Mouse (Mus musculus): ENCODE results near the gene Adcy6. TPM values are rescaled to one million over a fixed set of nuclear protein-coding genes. Genes with fewer than 3 reads are reported as not detected.

Adcy6 gene
- polyA plus RNA-seq, 1 experiment from 2014 or later: 19.8 TPM

- Histone ChIP-seq H3K4me2 (ENCODE audit: low read length) (peak overlapping the region; percentile 76), H3K36me3 (ENCODE audit: control insufficient read depth, insufficient read depth, low read length) (peaks cover 7% of the 10 kb centered on the region; the same call in 1 of the 2 replicates), H3K4me1 (replicated peaks; ENCODE audit: control insufficient read depth, insufficient read depth, low read length) (peaks cover 19% of the 10 kb centered on the region), H3K27ac (ENCODE audit: low read depth) (no peak overlapping the region), H3K9ac (ENCODE audit: low read length) (peak overlapping the region; percentile 94), H3K27me3 (replicated peaks; ENCODE audit: control insufficient read depth, insufficient read depth, low read length) (no peaks in the 10 kb centered on the region), H3K4me3 (ENCODE audit: low read depth, low read length) (no peak overlapping the region), H3K9me3 (ENCODE audit: control insufficient read depth, low read length) (no peaks in the 10 kb centered on the region)
- no peak for DNase-seq (ENCODE audit: low spot score)
- 66% methylated on average over 7 of the region's 7 CpGs for WGBS
- no peak for ATAC-seq (replicated peaks; ENCODE audit: low FRiP score, low TSS enrichment, low read depth)
These were observed 40.7 kb downstream of the Adcy6 start for GRCm38 (mm10) chr15:98569216-98569615.

- ATAC-seq (replicated peaks; ENCODE audit: low FRiP score, low TSS enrichment, low read depth) (peak; percentile 5; the same call in 1 of the 2 replicates), DNase-seq (ENCODE audit: low spot score) (peak; percentile 67)
- WGBS: 5% methylated on average over 22 of the region's 22 CpGs
- no peaks in the 10 kb centered on the region for H3K9me3 ChIP-seq (ENCODE audit: control insufficient read depth, low read length)
- H3K36me3 ChIP-seq (ENCODE audit: control insufficient read depth, insufficient read depth, low read length): peaks cover 11% of the 10 kb centered on the region
- H3K27ac ChIP-seq (ENCODE audit: low read depth): peak overlapping the region; percentile 94
- peak overlapping the region; percentile 78 for H3K4me3 ChIP-seq (ENCODE audit: low read depth, low read length)
- peak overlapping the region; percentile 94 for H3K9ac ChIP-seq (ENCODE audit: low read length)
- peaks cover 19% of the 10 kb centered on the region for H3K4me1 ChIP-seq (replicated peaks; ENCODE audit: control insufficient read depth, insufficient read depth, low read length)
- H3K27me3 ChIP-seq (replicated peaks; ENCODE audit: control insufficient read depth, insufficient read depth, low read length): no peaks in the 10 kb centered on the region
- H3K4me2 ChIP-seq (ENCODE audit: low read length): peak overlapping the region; percentile 76
These were observed 41.4 kb downstream of the Adcy6 start for GRCm38 (mm10) chr15:98568256-98569033.

GRCm38 (mm10) chr15:98567278-98568134, 42.4 kb downstream of the Adcy6 start:
- H3K27ac ChIP-seq (ENCODE audit: low read depth): peak overlapping the region; percentile 95
- peak overlapping the region; percentile 78 for H3K4me3 ChIP-seq (ENCODE audit: low read depth, low read length)
- H3K27me3 ChIP-seq (replicated peaks; ENCODE audit: control insufficient read depth, insufficient read depth, low read length): no peaks in the 10 kb centered on the region
- DNase-seq (ENCODE audit: low spot score): peak; percentile 99
- ATAC-seq (replicated peaks; ENCODE audit: low FRiP score, low TSS enrichment, low read depth): peak; percentile 95
- peak overlapping the region; percentile 94 for H3K9ac ChIP-seq (ENCODE audit: low read length)
- no peaks in the 10 kb centered on the region for H3K9me3 ChIP-seq (ENCODE audit: control insufficient read depth, low read length)
- H3K4me1 ChIP-seq (replicated peaks; ENCODE audit: control insufficient read depth, insufficient read depth, low read length): peaks cover 19% of the 10 kb centered on the region
- under 1% methylated on average over 88 of the region's 88 CpGs for WGBS
- peak overlapping the region; percentile 98 for H3K4me2 ChIP-seq (ENCODE audit: low read length)
- H3K36me3 ChIP-seq (ENCODE audit: control insufficient read depth, insufficient read depth, low read length): peaks cover 18% of the 10 kb centered on the region

GRCm38 (mm10) chr15:98566973-98567277, 43.0 kb downstream of the Adcy6 start:
- ATAC-seq (replicated peaks; ENCODE audit: low FRiP score, low TSS enrichment, low read depth): no peak
- Histone ChIP-seq H3K36me3 (ENCODE audit: control insufficient read depth, insufficient read depth, low read length) (peaks cover 18% of the 10 kb centered on the region), H3K4me1 (replicated peaks; ENCODE audit: control insufficient read depth, insufficient read depth, low read length) (peaks cover 19% of the 10 kb centered on the region), H3K27ac (ENCODE audit: low read depth) (peak overlapping the region; percentile 95), H3K9me3 (ENCODE audit: control insufficient read depth, low read length) (no peaks in the 10 kb centered on the region), H3K4me2 (ENCODE audit: low read length) (peak overlapping the region; percentile 98), H3K9ac (ENCODE audit: low read length) (peak overlapping the region; percentile 93), H3K27me3 (replicated peaks; ENCODE audit: control insufficient read depth, insufficient read depth, low read length) (no peaks in the 10 kb centered on the region), H3K4me3 (ENCODE audit: low read depth, low read length) (peak overlapping the region; percentile 78)
- no peak for DNase-seq (ENCODE audit: low spot score)
- under 1% methylated on average over 15 of the region's 15 CpGs for WGBS

GRCm38 (mm10) chr15:98557186-98557585, 52.7 kb downstream of the Adcy6 start:
- no peak for ATAC-seq (replicated peaks; ENCODE audit: low FRiP score, low TSS enrichment, low read depth)
- H3K27ac ChIP-seq (ENCODE audit: low read depth): no peak overlapping the region
- H3K4me1 ChIP-seq (replicated peaks; ENCODE audit: control insufficient read depth, insufficient read depth, low read length): no peaks in the 10 kb centered on the region
- H3K9me3 ChIP-seq (ENCODE audit: control insufficient read depth, low read length): no peaks in the 10 kb centered on the region
- no peak overlapping the region for H3K4me2 ChIP-seq (ENCODE audit: low read length)
- H3K27me3 ChIP-seq (replicated peaks; ENCODE audit: control insufficient read depth, insufficient read depth, low read length): no peaks in the 10 kb centered on the region
- 88% methylated on average over 5 of the region's 5 CpGs for WGBS
- H3K4me3 ChIP-seq (ENCODE audit: low read depth, low read length): no peak overlapping the region
- no peak for DNase-seq (ENCODE audit: low spot score)
- peaks cover 73% of the 10 kb centered on the region for H3K36me3 ChIP-seq (ENCODE audit: control insufficient read depth, insufficient read depth, low read length)
- no peak overlapping the region for H3K9ac ChIP-seq (ENCODE audit: low read length)

GRCm38 (mm10) chr15:98555881-98556280, 54.0 kb downstream of the Adcy6 start:
- no peak overlapping the region for H3K4me3 ChIP-seq (ENCODE audit: low read depth, low read length)
- H3K27ac ChIP-seq (ENCODE audit: low read depth): no peak overlapping the region
- no peak overlapping the region for H3K4me2 ChIP-seq (ENCODE audit: low read length)
- H3K9ac ChIP-seq (ENCODE audit: low read length): no peak overlapping the region
- ATAC-seq (replicated peaks; ENCODE audit: low FRiP score, low TSS enrichment, low read depth) (no peak), DNase-seq (ENCODE audit: low spot score) (no peak)
- H3K27me3 ChIP-seq (replicated peaks; ENCODE audit: control insufficient read depth, insufficient read depth, low read length): no peaks in the 10 kb centered on the region
- no peaks in the 10 kb centered on the region for H3K4me1 ChIP-seq (replicated peaks; ENCODE audit: control insufficient read depth, insufficient read depth, low read length)
- WGBS: 92% methylated on average over 4 of the region's 4 CpGs
- peaks cover 87% of the 10 kb centered on the region for H3K36me3 ChIP-seq (ENCODE audit: control insufficient read depth, insufficient read depth, low read length)
- H3K9me3 ChIP-seq (ENCODE audit: control insufficient read depth, low read length): no peaks in the 10 kb centered on the region

- Histone ChIP-seq H3K4me2 (ENCODE audit: low read length) (no peak overlapping the region), H3K36me3 (ENCODE audit: control insufficient read depth, insufficient read depth, low read length) (peaks cover 90% of the 10 kb centered on the region), H3K27ac (ENCODE audit: low read depth) (no peak overlapping the region), H3K4me3 (ENCODE audit: low read depth, low read length) (no peak overlapping the region), H3K4me1 (replicated peaks; ENCODE audit: control insufficient read depth, insufficient read depth, low read length) (no peaks in the 10 kb centered on the region), H3K9ac (ENCODE audit: low read length) (no peak overlapping the region), H3K27me3 (replicated peaks; ENCODE audit: control insufficient read depth, insufficient read depth, low read length) (no peaks in the 10 kb centered on the region), H3K9me3 (ENCODE audit: control insufficient read depth, low read length) (no peaks in the 10 kb centered on the region)
- no peak for ATAC-seq (replicated peaks; ENCODE audit: low FRiP score, low TSS enrichment, low read depth)
- DNase-seq (ENCODE audit: low spot score): no peak
- WGBS: 95% methylated on average over 2 of the region's 2 CpGs
These were observed 57.1 kb downstream of the Adcy6 start for GRCm38 (mm10) chr15:98552758-98553157.

GRCm38 (mm10) chr15:98546843-98547242, 63.0 kb downstream of the Adcy6 start:
- H3K9ac ChIP-seq (ENCODE audit: low read length): no peak overlapping the region
- no peaks in the 10 kb centered on the region for H3K4me1 ChIP-seq (replicated peaks; ENCODE audit: control insufficient read depth, insufficient read depth, low read length)
- 90% methylated on average over 5 of the region's 5 CpGs for WGBS
- ATAC-seq (replicated peaks; ENCODE audit: low FRiP score, low TSS enrichment, low read depth) (no peak), DNase-seq (ENCODE audit: low spot score) (no peak)
- H3K27ac ChIP-seq (ENCODE audit: low read depth): no peak overlapping the region
- no peaks in the 10 kb centered on the region for H3K27me3 ChIP-seq (replicated peaks; ENCODE audit: control insufficient read depth, insufficient read depth, low read length)
- no peaks in the 10 kb centered on the region for H3K9me3 ChIP-seq (ENCODE audit: control insufficient read depth, low read length)
- peaks cover 93% of the 10 kb centered on the region for H3K36me3 ChIP-seq (ENCODE audit: control insufficient read depth, insufficient read depth, low read length)
- H3K4me3 ChIP-seq (ENCODE audit: low read depth, low read length): no peak overlapping the region
- no peak overlapping the region for H3K4me2 ChIP-seq (ENCODE audit: low read length)

Measured in intestine, embryonic 14.5 days (tissue).